Mouse (Mus musculus) spleen, postnatal 4 days (tissue): ENCODE results near the gene Astl.

Experiments
- DNase-seq, 2 experiments: peaks; one replicate each; pipeline ENCODE4 v3.0.0; 2022; ENCODE audit warnings: low spot score in 2 of 2

Gene Astl

DNA sequence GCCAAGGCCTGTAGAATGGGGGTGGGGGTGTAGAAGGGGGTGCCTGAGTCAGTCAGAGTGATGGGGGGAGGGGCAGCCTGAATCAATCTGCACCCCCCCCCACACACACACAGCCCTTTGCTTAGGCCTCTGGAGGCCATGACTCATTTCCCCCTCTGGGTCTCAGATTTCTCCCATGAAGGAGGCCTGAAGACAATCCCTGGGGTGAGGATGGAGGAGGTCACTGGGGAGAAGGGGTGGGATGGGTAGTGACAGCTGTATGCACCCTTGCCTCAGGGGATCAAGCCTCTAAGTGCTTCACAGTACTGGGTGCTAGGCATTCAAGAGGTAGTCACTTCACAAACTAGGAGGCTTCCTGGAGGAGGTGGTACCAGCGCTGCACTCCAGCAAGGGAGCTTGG, 14.8 kb upstream of the Astl start:
- no peak for DNase-seq

DNA sequence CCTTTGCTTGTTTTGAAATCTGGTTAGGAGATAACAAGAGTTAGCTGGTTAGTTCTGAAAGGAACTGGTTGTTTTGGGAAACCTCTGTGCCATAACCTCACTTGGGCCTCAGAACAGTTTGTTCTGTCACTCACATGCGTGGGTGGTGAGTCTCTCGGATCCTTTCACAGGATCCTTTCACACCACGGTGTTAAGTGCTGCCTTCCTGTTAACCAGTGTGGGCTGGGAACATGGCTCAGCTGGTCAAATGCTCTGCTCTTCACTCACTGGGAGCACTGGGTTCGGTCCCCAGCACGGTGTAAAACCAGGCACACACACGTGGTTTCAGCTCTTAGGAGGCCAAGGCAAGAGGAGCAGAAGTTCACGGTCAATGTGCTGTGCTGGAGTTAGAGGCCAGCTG, 14.0 kb upstream of the Astl start:
- peak in 1 of 2 experiments; percentile 55 for DNase-seq

DNA sequence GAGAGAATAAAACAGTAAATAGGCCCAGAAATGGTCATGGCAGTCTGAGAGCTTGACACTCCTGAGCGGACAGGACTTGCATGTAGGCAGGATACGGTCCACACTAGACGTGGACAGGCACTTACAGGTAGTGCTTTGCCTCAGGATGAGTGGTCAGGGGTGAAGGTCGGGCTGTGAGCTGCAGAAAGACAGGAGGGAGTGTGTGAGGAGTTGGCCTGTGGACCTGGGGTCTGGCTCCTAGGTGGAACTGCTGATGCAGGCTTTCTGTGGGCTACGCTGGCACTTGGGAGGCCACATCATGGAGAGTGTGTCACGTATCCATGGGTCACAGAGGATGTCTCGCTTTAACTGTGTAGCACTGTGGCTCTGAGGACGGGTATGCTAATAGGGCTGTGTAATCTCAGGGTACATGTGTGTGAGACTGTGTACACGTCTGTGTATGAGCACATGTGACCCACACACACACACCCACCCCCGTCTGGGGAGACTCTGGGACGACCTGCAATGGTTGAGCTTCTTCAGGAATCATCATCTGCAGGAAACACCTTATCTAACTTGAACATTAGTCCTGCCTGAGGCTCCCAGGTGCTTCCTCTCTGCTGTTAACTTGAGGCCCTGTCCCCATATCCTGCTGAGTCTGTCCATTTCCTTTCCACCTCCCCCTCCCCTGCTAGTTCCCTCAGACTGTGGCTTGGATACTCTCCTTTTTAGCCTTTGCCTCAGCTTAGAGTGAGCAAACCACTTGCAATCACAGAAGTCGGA, 10.2 kb upstream of the Astl start:
- peak in 1 of 2 experiments; percentile 57 for DNase-seq

DNA sequence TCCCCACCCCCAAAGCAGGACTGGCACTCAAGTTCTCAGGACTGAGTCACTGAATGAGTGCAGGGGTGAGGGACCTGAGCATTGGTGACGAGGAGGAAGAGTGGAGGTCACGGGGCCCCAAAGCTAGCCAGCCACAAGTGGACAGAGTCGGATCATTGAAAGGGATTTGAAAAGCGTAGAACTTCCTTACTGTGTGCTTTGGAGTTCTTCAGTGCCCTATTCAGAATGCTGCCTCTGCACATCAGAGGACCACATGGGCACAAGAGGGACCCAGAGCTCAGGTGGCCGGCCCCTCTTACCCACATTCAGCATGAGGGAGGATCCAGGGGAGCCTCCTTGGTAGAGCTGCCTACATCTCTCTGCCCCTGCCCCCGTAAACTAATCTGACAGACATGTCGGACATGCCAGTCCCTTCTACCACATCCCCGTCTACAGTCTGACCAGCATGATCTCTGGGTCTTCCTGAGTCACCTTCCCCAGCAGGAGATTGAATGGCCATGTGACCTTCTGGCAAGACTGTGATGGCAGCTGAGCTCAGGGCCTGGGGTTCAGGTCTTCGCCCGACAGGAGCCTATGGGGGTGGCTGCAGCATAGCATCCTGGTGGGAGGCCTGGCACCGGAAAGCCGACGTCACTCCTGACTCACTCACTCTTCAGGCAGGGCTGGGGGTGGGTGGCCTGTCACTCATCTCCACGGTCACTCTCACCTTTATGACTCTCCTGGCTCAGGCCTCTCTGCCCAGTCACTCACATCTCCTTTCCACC, 5.5 kb upstream of the Astl start:
- peak in 1 of 2 experiments; percentile 70 for DNase-seq

DNA sequence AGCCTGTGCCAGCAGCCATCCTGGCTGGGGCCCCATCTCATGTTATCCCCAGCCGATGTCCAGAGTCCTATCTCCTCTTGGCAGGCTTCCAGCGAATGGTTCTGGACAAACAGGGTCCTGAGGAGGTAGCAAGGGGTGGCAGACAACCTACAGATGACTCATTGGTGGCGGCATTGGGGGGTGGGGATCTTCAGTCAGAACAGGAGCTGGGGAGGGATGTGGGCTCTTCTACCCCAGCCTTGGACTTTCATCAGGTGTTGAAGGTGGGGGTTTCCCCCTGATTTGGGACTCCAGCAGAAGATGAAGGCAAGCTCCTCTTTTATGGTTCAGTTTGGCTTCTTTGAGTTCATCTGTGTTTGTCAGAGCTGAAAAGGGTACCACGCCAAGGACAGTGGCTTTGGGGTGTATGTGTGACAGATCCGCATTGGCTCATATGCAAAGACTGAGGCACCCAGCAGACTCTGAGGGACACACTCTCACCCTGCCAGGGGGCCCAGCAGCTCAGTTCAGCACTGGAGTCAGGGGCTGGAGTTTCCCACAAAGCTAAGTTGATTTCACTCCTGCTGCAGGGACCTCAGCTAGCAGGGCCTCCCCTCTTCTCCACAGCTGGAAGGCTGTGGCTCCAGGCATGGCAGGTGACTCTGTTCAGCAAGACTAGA, 4.4 kb upstream of the Astl start:
- peak; percentile 37 to 75 for DNase-seq

DNA sequence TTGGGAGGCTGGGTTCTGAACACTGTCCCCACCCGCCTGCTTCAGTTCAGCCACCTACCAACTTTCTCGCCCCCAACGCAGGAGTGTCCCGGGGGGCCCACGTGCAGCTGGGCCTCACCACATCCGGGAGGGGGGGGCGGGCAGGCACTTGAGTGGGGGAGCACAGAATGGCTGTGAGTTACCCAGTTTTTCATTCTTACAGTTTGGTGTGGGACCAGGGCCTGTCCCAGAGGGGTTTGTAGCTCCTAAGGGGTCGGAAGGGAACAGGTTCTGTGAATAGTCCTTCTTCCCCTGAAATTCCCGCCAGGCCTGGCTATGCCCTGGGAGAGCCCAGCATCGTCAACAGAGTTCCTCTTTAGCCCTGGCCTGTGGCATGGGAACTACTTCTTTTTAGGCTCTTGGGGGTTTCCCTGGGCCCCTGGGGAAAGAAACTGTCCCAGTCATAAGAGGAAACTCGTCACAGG, 3.3 kb upstream of the Astl start:
- peak; percentile 72 to 80 for DNase-seq

- DNase-seq: peak; percentile 91 to 96
Measured at GRCm38 (mm10) chr2:127335767-127336496, 2.5 kb upstream of the Astl start, which contains the start of gene Dusp2. Gene Dusp2, plus strand, starts transcription at chr2:127336159.

DNA sequence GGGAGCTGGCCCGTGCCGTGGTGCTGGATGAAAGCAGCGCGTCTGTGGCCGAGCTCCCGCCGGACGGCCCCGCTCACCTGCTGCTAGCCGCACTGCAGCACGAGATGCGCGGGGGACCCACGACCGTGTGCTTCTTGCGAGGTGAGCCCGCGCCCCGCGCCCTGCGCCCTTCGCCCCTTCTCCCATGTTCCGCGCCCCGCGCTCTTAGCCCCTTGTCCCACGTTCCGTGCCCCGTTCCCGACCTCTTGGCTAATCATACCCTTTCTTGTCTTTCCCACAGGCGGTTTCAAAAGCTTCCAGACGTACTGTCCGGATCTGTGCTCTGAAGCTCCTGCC, 2.0 kb upstream of the Astl start:
- DNase-seq: no peak

DNA sequence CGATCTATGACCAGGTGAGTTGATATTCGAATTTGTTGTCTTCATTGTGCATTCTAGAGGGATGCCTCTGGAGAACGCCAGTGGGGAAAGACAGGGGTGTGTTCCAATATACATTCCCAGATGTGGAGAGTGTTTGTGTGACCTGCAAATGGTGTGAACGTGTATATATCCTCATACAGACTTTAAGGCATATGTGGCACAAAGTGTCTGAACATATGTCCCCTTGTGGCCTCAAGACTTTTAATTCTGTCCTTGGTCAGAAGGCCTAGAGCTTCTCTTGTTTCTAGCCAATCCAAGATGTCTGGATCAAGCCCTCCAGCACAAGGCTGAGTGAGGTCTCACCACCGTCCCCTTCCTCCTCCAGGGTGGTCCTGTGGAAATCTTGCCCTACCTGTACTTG, 1.6 kb upstream of the Astl start:
- no peak for DNase-seq

DNA sequence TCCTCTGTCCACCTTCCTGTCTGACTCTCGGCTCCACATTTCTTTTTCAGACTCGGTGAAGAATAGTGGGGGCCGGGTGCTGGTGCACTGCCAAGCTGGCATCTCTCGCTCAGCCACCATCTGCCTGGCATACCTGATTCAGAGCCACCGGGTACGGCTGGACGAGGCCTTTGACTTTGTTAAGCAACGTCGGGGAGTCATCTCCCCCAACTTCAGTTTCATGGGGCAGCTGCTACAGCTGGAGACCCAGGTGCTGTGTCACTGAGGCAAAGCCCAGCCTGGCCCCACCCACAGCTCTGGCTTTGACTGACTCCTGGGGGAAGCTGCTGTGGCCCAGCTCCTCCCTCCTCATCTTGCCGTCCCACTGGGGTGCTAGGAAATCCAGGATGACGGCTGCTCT, 908 bp upstream of the Astl start:
- DNase-seq: peak; percentile 53 to 71

GRCm38 (mm10) chr2:127338012-127338411, 427 bp upstream of the Astl start:
- peak; percentile 37 to 66 for DNase-seq

DNA sequence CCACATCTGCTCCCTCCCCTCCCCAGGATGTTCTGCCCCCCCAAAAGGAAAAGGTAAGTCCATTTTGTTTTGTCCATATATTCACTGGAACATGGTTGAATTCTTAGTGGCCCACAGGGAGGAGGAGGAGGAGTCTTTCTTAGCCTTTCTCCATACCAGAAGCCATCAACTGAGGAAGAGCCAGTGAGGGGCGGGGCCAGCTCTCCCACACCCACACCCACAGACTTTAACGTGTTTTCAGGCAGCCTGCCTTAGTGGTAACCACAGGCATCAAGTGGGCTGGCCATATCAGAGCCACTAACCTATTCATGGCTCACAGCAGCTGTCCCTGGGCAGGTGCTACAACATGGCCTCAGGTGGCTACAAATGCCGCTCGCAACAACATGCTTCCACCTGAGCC, 394 bp downstream of the Astl start:
- peak; percentile 39 to 69 for DNase-seq

DNA sequence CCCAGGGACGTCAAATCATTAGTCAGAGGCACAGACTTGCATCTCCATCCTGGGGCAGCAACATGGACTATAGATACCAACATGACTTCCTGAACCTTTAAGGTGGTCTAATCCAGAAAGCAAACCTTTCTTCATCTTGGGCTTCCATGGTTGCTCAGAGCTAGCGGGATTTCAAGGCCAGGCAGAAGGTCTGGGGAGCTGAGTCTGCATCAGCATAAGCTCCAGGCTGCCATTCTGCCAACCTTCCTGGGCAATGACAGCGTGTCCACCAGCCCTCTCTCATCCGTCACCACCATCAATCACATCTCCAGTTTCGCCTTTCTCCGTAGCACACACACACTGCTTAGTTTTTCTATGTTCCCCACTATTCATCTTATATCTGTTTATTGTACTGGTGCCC, 823 bp downstream of the Astl start:
- peak in 1 of 2 experiments; percentile 58 for DNase-seq

- DNase-seq: peak; percentile 67 to 85
Measured at GRCm38 (mm10) chr2:127341159-127341558, 2.7 kb downstream of the Astl start.

DNA sequence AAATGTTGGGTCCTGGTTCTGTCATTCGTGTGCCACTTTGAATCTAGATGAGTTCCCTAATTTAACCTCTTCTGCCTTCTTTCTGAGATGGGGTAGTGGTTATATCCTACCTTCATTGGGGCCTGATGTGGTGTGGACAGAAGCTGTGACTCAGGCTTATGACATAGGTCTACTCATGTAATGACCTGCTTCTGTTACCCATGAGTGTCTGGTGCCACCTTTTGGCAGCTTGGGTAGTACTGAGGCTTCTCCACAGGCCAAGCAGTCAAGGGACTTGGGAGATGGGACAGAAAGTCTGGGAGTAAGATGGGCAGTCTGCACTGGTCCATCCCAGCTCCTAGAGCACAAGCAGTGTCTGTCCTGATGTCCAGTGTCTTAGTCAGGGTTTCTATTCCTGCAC, 7.9 kb downstream of the Astl start:
- DNase-seq: no peak

DNA sequence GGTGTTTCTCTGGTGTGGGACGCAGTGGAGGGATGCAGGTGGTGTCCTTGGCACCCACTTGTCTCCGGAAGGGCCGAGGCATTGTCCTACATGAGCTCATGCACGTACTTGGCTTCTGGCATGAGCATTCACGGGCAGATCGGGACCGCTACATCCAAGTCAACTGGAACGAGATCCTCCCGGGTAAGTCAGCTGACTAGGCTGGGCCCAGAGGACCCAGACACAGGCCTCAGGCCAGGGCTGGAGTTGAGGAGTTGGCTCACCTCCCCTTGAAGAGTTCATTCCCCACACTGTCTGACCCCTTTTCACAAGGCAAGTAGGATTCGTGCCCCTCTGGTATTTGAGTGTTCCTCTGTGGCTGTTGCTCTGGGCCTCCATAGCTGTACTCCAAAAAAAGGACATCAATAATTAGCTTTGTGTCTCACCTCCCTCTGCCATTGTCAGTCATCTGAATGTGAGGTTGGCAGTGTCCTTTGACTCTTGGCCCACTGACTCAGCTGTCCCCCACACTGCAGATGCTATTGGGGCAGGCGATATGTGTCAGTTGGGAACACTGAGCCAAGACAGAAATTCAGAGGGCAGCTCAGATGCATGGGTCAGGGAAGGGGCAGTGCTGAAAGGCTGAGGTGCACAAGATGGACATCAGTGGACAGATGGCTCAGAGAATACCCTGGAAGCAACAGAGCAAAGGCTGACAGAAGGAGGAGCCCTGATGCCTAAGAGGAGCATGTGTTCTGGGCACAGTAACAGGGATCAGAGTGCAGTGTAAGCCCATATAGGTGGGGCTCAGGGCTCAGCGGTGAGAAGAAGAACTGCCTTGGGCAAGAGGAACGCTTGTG, 8.9 kb downstream of the Astl start:
- DNase-seq: no peak

DNA sequence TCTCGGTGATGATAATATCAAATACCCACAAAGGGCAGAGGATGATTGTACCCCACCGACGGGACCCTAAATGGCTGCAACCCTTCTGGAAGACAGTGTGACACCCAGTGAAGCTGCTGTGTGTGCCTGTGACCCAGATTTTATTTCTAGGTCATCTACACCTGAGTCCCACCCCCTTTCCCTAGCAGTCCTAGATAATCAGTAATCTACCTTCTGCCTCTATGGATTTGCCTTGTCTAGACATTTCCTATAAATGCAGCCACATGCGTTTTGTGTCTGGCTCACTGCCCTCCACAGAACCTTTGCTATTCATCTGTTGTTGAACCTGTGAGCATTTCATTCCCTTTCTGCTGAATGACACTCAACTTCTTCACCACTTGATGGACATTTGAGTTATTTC, 15.4 kb downstream of the Astl start:
- DNase-seq: no peak

GRCm38 (mm10) chr2:127362459-127363281, 24.2 kb downstream of the Astl start, which contains the start of gene Adra2b:
Gene Adra2b, plus strand, starts transcription at chr2:127363208.
- DNase-seq: peak; percentile 78 to 89

DNA sequence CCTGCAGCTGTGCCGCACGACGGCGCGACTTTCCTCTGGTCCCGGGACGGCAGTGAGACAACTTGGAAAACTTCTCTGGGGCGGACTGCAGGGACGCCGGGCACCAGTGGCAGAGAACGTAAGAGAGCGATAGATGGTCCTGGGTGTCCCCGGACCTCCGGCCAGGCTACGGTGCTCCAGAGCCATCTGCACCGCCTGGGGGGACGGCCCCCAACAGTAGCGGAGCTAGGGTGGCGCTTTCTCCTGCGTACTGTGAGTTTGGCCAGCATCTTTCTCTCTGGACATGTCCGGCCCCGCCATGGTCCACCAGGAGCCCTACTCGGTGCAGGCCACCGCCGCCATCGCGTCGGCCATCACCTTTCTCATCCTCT, 24.8 kb downstream of the Astl start:
- no peak for DNase-seq

DNA sequence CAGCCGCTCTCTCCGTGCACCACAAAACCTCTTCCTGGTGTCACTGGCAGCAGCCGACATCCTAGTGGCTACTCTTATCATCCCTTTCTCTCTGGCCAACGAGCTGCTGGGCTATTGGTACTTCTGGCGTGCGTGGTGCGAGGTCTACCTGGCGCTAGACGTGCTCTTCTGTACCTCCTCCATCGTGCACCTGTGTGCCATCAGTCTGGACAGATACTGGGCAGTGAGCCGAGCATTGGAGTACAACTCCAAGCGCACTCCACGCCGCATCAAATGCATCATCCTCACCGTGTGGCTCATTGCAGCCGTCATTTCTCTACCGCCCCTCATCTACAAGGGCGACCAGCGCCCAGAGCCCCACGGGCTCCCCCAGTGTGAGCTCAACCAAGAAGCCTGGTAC, 25.3 kb downstream of the Astl start:
- DNase-seq: no peak
